Mouse (Mus musculus) cerebellum, postnatal 14 days (tissue): ENCODE measurements at regions not wholly inside any gene's neighbourhood (a gene's known extent, or its start where the extent isn't known, plus 50 kb on each side); places are given as distances from the start of the nearest gene placed in this dataset.
"Not testable (repeated sequence)": the region's sequence is repeated elsewhere in the genome, so short reads cannot be mapped to it uniquely, and the experiment has no call there.

ENCODE experiments used
- DNase-seq, 2 experiments: peaks; one replicate each; pipeline ENCODE4 v3.0.0; 2021; ENCODE audit warnings: mixed read lengths in 2 of 2

GRCm38 (mm10) chr1:12572770-12573169 is 1158.9 kb downstream of the A830018L16Rik start:
- DNase-seq: no peak

- DNase-seq: no peak
Measured at GRCm38 (mm10) chr1:12574274-12574673, 1160.4 kb downstream of the A830018L16Rik start.

DNA sequence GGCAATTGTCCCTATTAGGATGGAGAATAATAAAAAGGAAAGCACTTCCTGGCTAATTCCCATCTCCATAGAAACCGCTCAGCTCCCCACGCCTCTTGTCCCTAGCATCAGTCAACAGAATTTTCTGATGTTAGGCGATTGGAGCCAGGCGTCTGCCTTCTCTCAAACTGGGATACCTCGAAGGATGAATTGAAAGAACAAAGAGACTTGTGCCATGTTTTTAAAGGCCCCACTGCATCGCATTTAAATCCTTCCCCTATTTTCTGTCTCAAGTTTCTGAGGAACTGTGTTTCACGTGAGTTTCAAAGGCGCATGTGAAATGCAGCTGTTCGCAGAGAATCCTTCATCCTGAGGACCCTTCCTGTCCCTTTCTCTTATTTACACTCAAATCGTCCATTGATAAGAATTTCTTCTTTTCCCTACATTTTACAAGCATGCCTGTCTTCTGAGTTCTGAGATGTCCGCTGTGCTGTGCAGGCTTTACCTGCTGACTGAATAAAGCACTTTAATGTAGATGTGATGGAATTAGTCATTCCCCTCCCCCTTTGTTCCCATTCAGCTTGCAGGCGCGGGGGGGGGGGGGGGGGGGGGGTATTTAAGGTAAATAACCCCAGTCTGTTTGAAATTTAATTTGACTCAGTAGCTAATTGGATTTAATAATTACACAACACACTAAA is 1163.3 kb downstream of the A830018L16Rik start:
- no peak for DNase-seq

DNA sequence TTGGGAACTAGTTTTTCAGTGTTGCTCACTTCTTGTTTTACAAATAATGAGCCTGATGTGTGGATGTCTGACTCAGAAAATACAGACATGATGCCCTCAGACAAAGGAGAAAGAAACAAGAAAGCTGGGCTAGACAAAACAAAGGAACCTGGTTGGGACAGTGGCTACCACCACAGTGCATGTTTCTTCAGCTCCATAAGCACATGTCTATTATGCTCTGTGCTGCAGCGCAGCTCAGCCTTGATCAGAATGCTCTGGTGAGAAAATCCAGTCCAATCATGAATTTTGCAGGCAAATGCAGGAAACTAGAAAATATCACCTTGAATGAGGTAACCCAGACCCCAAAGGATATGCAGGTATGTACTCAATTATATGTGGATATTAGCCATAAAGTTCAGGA is 1164.1 kb downstream of the A830018L16Rik start:
- DNase-seq: no peak

DNA sequence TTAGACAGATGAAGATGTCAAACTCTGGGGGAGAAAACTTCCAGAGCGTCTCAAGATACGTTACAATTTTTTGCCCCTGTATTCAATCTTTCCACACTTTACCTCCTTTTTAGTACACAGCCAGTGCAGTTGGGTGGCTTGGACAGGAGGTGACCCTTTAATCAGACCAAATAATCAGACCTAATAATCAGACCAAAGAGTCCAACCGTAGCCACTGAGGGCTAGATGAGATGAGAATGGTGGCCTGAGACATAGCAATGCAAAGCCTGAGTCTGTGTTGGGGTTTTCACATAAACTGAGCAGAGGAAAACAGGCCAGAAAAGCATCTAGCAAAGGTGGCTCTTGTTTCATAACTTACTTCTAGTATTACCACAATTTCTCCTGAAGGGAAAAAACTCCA is 1169.1 kb downstream of the A830018L16Rik start:
- no peak for DNase-seq

DNA sequence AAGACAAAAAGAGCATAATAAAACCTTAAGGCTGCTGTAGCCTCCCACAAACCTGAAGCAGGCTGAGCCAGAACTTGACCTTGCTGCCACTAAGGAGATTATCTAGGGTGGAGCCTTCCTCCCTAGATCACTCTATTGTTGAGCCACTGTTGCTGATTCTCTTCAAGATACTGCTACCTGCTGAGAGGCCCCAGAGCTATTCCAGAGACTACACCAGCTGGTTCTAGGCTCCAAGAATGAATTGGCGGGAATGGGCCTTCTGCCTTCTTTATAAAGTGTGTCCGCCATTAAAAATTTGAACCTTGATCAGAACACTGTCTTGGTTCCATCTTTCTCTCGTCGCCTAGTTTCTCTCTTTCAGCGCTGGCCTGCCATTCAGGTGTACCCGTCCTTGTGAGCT is 1173.1 kb downstream of the A830018L16Rik start:
- DNase-seq: not testable (repeated sequence)

DNA sequence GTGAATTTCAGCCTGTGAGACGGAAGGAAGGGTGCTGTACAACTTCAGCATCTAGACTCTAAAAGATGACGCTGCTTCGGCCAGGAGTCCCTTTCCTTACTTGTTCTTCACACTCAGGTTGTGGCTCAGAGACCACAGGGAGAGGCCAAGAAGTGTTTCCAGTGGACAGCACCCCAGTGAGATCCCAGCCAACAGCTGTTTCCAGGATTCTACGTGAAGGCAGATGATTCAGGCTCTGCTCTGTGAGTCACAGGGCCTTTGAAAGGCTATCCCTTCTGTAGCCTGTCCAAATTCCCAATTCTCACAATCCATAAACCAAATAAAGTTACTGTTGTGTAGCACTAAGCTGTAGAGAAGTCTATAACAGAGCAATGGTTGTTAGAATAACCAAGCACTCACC is 1198.2 kb downstream of the A830018L16Rik start:
- no peak for DNase-seq

- no peak for DNase-seq
Measured at GRCm38 (mm10) chr1:12615303-12615702, 1201.4 kb downstream of the A830018L16Rik start.

DNA sequence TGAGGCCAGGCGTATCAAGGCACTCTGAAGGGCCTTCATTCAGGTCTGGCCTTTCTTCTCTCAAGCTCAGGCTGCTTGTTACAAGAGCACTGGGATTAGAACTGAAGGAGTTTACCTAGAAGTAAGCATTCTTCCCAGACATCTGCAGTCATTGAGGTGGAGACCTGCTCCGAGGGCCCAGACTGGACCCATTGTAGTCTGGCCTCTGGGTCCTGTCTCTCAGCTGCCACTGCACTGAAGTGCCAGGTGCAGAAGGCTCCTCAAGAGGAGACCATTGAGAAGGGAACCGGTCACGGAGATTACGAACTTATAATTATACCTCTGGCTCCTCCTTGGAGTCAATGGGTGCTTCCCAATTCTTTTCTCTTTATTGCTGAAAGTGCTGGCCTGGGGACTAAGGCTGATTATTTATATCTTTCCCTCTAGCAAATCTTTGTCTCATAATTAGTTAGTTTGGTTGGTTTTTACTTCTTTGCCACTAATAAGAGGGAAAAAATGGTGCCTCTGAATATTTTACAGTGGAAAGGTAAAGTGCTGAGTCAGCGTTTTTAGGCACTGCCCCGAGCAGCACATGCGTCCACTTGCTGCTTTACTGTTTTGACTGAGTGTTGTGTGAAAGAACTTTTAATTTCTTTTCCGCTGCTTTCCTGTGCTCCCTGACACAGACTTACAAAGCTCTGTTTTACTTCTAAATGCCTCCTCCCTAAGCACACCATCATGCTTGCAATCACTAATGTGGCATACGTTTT is 1202.0 kb downstream of the A830018L16Rik start:
- DNase-seq: no peak

GRCm38 (mm10) chr1:12619981-12620380 is 1206.1 kb downstream of the A830018L16Rik start:
- DNase-seq: no peak

GRCm38 (mm10) chr1:12620825-12621224 is 1206.9 kb downstream of the A830018L16Rik start:
- no peak for DNase-seq

DNA sequence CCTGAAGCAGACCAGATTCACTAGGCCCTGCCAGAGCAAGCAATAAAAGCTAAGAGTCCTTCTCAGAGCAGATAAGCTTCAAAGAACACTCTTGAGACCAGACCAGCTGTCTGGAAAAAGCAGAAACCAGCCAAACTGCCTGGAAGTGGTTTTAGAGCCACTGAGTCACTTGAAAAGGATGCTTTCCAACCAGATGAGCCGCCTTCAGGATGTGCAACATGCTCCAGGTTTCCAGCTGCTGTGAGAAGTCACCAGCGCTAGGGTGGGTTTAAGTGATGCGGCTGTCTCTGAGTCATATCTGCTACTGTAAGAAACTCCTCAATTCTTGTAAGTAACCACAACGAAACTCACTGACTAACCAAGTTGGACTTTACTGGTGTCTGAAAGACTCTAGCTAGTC is 1209.3 kb downstream of the A830018L16Rik start:
- no peak for DNase-seq

DNA sequence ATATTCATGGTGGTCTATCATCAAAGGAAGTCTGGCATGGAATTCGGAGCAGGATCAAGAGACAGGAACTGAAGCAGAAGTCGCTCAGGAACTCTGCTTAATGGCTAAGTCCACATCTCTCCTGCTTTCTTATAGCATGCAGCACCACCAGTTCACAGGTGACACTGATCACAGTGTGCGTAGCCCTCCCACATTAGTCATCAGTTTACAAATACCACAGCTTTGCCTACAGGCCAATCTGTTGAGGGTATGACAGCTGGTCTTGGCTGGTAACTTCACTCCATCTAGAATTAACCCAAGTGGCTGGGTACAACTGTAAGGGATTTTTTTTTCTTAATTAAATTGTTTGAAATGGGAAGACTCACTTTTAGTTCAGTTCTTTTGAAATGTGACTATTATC is 1219.1 kb downstream of the A830018L16Rik start:
- DNase-seq: no peak

DNA sequence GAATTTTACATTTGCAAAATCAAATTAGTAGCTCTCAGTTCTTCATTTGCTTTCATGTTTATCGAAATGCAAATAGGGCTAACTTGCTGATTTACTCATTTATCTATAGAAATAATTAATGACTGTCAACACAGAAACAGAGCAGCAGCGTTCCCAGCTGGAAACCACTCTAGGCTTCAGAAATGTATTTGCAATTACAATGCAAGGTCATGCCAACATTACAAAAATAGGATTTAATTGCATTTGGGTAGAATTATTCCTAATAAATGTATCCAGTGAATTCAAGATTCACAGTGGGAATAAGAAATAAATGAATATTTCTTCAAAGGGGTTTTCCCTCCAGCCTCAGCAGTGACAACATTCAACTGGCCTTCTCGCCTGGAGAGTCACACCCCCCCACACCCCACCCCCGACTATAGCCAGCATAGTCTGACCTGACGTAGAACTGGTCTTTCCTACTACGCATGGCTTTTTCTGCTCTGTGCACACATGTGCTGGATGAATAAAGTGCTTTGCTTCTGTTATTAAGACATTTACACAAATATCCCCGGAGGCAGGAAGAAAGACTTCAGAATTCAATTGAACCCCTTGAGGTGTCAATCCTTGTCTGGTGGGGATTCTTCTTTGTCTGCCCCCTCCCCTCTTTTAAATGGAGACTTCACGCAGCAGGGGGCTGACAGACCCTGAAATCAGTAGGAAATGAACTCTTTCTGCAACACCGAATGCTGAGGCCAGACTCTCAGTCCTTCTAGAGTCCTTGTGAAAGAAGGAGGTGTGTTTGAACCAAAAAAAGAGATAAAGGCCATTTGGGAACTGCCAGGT is 1222.6 kb downstream of the A830018L16Rik start:
- DNase-seq: no peak

DNA sequence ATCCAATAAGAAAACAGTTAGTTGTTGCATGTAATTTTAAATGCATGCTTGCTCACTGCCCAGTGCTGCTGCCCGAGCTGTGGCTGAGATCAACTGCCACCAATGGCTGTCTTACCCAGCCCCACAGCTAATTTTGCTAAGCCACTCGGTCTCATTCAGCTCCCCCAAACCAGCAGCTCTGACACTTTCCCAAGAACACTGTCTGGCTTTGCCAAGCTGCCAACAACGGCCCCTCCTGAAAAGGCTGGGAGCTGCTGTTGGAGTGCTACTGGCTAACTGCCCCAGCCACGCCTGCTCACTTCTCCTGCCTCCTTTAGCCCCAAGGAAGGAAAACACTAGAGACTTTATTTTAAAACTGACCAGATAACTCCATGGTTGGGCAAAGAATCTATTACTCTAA is 1227.1 kb downstream of the A830018L16Rik start:
- peak; percentile 6 to 11 for DNase-seq
